Mouse (Mus musculus) small intestine, adult 10 weeks (tissue): Measurements from ENCODE around the gene Vmn2r6. TPM values are rescaled to one million over a fixed set of nuclear protein-coding genes. Genes with fewer than 3 reads are reported as not detected.

Experiments
- polyA plus RNA-seq: library from polyadenylated mRNA; stranded (reverse); fragments of 350-450 nt; fragmentation: Illumina TruSeq; extraction: RNeasy Lipid Tissue Mini Kit (QIAGEN cat#74804); gene quantifications from one replicate; pipeline ENCODE4 v1.2.3, GENCODE M21; 2014; ENCODE audit warnings: low replicate concordance

Gene Vmn2r6
- not detected for polyA plus RNA-seq

DNA sequence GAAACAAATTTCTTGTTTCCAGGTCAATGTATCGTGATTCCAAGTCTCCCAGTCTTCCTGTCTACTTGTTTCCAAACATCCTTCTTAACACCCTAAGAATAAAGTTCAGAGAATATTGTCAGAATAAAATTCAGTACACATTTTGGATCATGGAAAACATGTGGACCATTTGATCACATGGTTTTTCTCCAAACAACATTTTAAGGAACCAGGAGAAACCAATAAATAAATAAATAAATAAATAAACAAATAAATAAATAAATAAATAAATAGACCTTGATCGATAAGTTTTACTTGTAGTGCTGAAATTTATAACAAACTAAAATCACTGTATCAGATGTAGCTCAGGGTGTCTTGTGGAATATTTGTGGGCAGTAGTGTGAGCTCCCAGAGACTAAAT lies at the start of gene Vmn2r6:
TSS of gene Vmn2r6 (minus strand) at position 101 of the 400 bp plus-strand sequence.

DNA sequence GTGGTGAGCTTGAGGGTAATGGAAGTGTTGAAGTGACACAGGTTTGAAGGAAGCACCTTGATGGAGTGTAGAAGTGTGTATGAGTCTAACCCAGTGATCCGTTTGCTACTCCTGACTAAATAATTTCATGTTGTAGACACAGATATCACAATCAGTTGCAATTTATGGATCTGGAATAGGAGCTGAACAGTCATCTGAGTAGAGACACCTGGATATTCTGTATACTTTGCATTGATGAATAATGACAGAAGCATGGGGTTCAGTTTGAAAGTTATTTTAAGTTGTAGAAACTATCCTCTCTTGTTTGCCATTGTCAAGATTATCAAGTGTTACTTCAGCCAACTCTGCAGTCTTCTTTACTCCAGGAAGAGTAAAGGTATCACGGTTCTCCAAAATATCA lies 55.9 kb downstream of the Vmn2r6 start, which contains the start of gene Vmn2r5:
TSS of gene Vmn2r5 (minus strand) at position 101 of the 400 bp plus-strand sequence.

Other genes starting within 250 kb of the Vmn2r6 start
- not detected for gene Vmn2r4, start 150.5 kb downstream of the Vmn2r6 start, polyA plus RNA-seq
- not detected for gene Vmn2r5, start 56.0 kb downstream of the Vmn2r6 start, polyA plus RNA-seq